Mouse (Mus musculus): Measurements from ENCODE around the gene Pth1r. TPM values are rescaled to one million over a fixed set of nuclear protein-coding genes. Genes with fewer than 3 reads are reported as not detected.
A peak's percentile ranks its signal among the peaks of the same experiment; 100 is the strongest.

Gene Pth1r
- polyA plus RNA-seq, 1 experiment from 2014 or later: 46.3 TPM

GRCm38 (mm10) chr9:110726867-110727266, 20.1 kb downstream of the Pth1r start:
- Histone ChIP-seq H3K4me1 (peaks cover 55% of the 10 kb centered on the region), H3K9me3 (no peaks in the 10 kb centered on the region), H3K4me3 (peak overlapping the region; percentile 38), H3K27me3 (replicated peaks; ENCODE audit: low read depth, poor library complexity, severe bottlenecking) (peaks cover 77% of the 10 kb centered on the region), H3K36me3 (replicated peaks) (peaks cover 70% of the 10 kb centered on the region), H3K27ac (replicated peaks) (no peak overlapping the region)
- WGBS: 8% methylated on average over 33 of the region's 33 CpGs
- no peak for DNase-seq (ENCODE audit: low spot score)

- 10% methylated on average over 9 of the region's 9 CpGs for WGBS
- H3K27ac ChIP-seq (replicated peaks): peak overlapping the region; percentile 75; the same call in 1 of the 2 replicates
- peak; percentile 83 for DNase-seq (ENCODE audit: low spot score)
- H3K9me3 ChIP-seq: no peaks in the 10 kb centered on the region
- H3K27me3 ChIP-seq (replicated peaks; ENCODE audit: low read depth, poor library complexity, severe bottlenecking): peaks cover 66% of the 10 kb centered on the region
- peak overlapping the region; percentile 28; the same call in 1 of the 2 replicates for H3K4me3 ChIP-seq
- H3K36me3 ChIP-seq (replicated peaks): peaks cover 79% of the 10 kb centered on the region
- peaks cover 43% of the 10 kb centered on the region for H3K4me1 ChIP-seq
Observed at GRCm38 (mm10) chr9:110725721-110726135, 21.2 kb downstream of the Pth1r start.

GRCm38 (mm10) chr9:110722060-110722459, 24.9 kb downstream of the Pth1r start:
- Histone ChIP-seq H3K4me3 (no peak overlapping the region), H3K9me3 (no peaks in the 10 kb centered on the region), H3K27ac (replicated peaks) (no peak overlapping the region), H3K4me1 (peaks cover 36% of the 10 kb centered on the region), H3K36me3 (replicated peaks) (peaks cover 53% of the 10 kb centered on the region), H3K27me3 (replicated peaks; ENCODE audit: low read depth, poor library complexity, severe bottlenecking) (peaks cover 30% of the 10 kb centered on the region)
- WGBS: 94% methylated on average over 10 of the region's 10 CpGs
- DNase-seq (ENCODE audit: low spot score): no peak

GRCm38 (mm10) chr9:110719977-110720376, 27.0 kb downstream of the Pth1r start:
- WGBS: 75% methylated on average over 5 of the region's 5 CpGs
- no peak overlapping the region for H3K4me3 ChIP-seq
- DNase-seq (ENCODE audit: low spot score): no peak
- H3K9me3 ChIP-seq: no peaks in the 10 kb centered on the region
- H3K36me3 ChIP-seq (replicated peaks): peaks cover 45% of the 10 kb centered on the region
- H3K4me1 ChIP-seq: peaks cover 15% of the 10 kb centered on the region
- peaks cover 9% of the 10 kb centered on the region for H3K27me3 ChIP-seq (replicated peaks; ENCODE audit: low read depth, poor library complexity, severe bottlenecking)
- H3K27ac ChIP-seq (replicated peaks): peak overlapping the region; percentile 61

GRCm38 (mm10) chr9:110718810-110719209, 28.1 kb downstream of the Pth1r start:
- no peak overlapping the region for H3K27ac ChIP-seq (replicated peaks)

GRCm38 (mm10) chr9:110718071-110718470, 28.9 kb downstream of the Pth1r start:
- H3K4me3 ChIP-seq: no peak overlapping the region
- H3K9me3 ChIP-seq: no peaks in the 10 kb centered on the region
- no peak for DNase-seq (ENCODE audit: low spot score)
- H3K27me3 ChIP-seq (replicated peaks; ENCODE audit: low read depth, poor library complexity, severe bottlenecking): no peaks in the 10 kb centered on the region
- peaks cover 41% of the 10 kb centered on the region for H3K36me3 ChIP-seq (replicated peaks)
- no peak overlapping the region for H3K27ac ChIP-seq (replicated peaks)
- 89% methylated on average over 6 of the region's 6 CpGs for WGBS
- H3K4me1 ChIP-seq: peaks cover 11% of the 10 kb centered on the region

More at GRCm38 (mm10) chr9:110718810-110719209, 28.1 kb downstream of the Pth1r start:
- peaks cover 45% of the 10 kb centered on the region for H3K36me3 ChIP-seq (replicated peaks)
- WGBS: 81% methylated on average over 3 of the region's 3 CpGs
- peaks cover 11% of the 10 kb centered on the region for H3K4me1 ChIP-seq
- H3K27me3 ChIP-seq (replicated peaks; ENCODE audit: low read depth, poor library complexity, severe bottlenecking): no peaks in the 10 kb centered on the region
- no peaks in the 10 kb centered on the region for H3K9me3 ChIP-seq
- no peak overlapping the region for H3K4me3 ChIP-seq
- DNase-seq (ENCODE audit: low spot score): no peak

GRCm38 (mm10) chr9:110716775-110717174, 30.2 kb downstream of the Pth1r start:
- Histone ChIP-seq H3K4me3 (no peak overlapping the region), H3K9me3 (no peaks in the 10 kb centered on the region), H3K27ac (replicated peaks) (no peak overlapping the region), H3K36me3 (replicated peaks) (peaks cover 41% of the 10 kb centered on the region), H3K27me3 (replicated peaks; ENCODE audit: low read depth, poor library complexity, severe bottlenecking) (no peaks in the 10 kb centered on the region), H3K4me1 (peaks cover 11% of the 10 kb centered on the region)
- DNase-seq (ENCODE audit: low spot score): peak; percentile 67
- WGBS: 29% methylated on average over 4 of the region's 4 CpGs

- DNase-seq (ENCODE audit: low spot score): no peak
- Histone ChIP-seq H3K27ac (replicated peaks) (no peak overlapping the region), H3K4me3 (no peak overlapping the region), H3K36me3 (replicated peaks) (peaks cover 46% of the 10 kb centered on the region), H3K27me3 (replicated peaks; ENCODE audit: low read depth, poor library complexity, severe bottlenecking) (no peaks in the 10 kb centered on the region), H3K9me3 (no peaks in the 10 kb centered on the region), H3K4me1 (peaks cover 11% of the 10 kb centered on the region)
- 47% methylated on average over 1 of the region's 1 CpGs for WGBS
Observed at GRCm38 (mm10) chr9:110715426-110715825, 31.5 kb downstream of the Pth1r start.

- H3K27me3 ChIP-seq (replicated peaks; ENCODE audit: low read depth, poor library complexity, severe bottlenecking): no peaks in the 10 kb centered on the region
- peaks cover 8% of the 10 kb centered on the region for H3K4me1 ChIP-seq
- peaks cover 54% of the 10 kb centered on the region for H3K36me3 ChIP-seq (replicated peaks)
- no peak overlapping the region for H3K27ac ChIP-seq (replicated peaks)
- 81% methylated on average over 1 of the region's 1 CpGs for WGBS
- no peaks in the 10 kb centered on the region for H3K9me3 ChIP-seq
- no peak for DNase-seq (ENCODE audit: low spot score)
- no peak overlapping the region for H3K4me3 ChIP-seq
Observed at GRCm38 (mm10) chr9:110713389-110713788, 33.6 kb downstream of the Pth1r start.

GRCm38 (mm10) chr9:110712545-110712944, 34.4 kb downstream of the Pth1r start:
- Histone ChIP-seq H3K27me3 (replicated peaks; ENCODE audit: low read depth, poor library complexity, severe bottlenecking) (no peaks in the 10 kb centered on the region), H3K4me3 (no peak overlapping the region), H3K36me3 (replicated peaks) (peaks cover 61% of the 10 kb centered on the region), H3K9me3 (no peaks in the 10 kb centered on the region), H3K27ac (replicated peaks) (no peak overlapping the region), H3K4me1 (peaks cover 8% of the 10 kb centered on the region)
- WGBS: 89% methylated on average over 4 of the region's 4 CpGs
- DNase-seq (ENCODE audit: low spot score): no peak

- H3K9me3 ChIP-seq: no peaks in the 10 kb centered on the region
- H3K4me3 ChIP-seq: no peak overlapping the region
- WGBS: 89% methylated on average over 6 of the region's 6 CpGs
- no peaks in the 10 kb centered on the region for H3K27me3 ChIP-seq (replicated peaks; ENCODE audit: low read depth, poor library complexity, severe bottlenecking)
- DNase-seq (ENCODE audit: low spot score): no peak
- peaks cover 61% of the 10 kb centered on the region for H3K36me3 ChIP-seq (replicated peaks)
- peaks cover 12% of the 10 kb centered on the region for H3K4me1 ChIP-seq
- no peak overlapping the region for H3K27ac ChIP-seq (replicated peaks)
Observed at GRCm38 (mm10) chr9:110711996-110712395, 34.9 kb downstream of the Pth1r start.

- Histone ChIP-seq H3K27me3 (replicated peaks; ENCODE audit: low read depth, poor library complexity, severe bottlenecking) (no peaks in the 10 kb centered on the region), H3K4me1 (peaks cover 12% of the 10 kb centered on the region), H3K9me3 (no peaks in the 10 kb centered on the region), H3K27ac (replicated peaks) (no peak overlapping the region), H3K4me3 (no peak overlapping the region), H3K36me3 (replicated peaks) (peaks cover 61% of the 10 kb centered on the region)
- WGBS: 86% methylated on average over 1 of the region's 1 CpGs
- DNase-seq (ENCODE audit: low spot score): no peak
Observed at GRCm38 (mm10) chr9:110711532-110711931, 35.4 kb downstream of the Pth1r start.

GRCm38 (mm10) chr9:110709640-110710258, 37.2 kb downstream of the Pth1r start:
- peak; percentile 78 for DNase-seq (ENCODE audit: low spot score)
- H3K4me3 ChIP-seq: 0 out of 2 replicates have a peak overlapping the region, but pooled peaks have one; percentile 8
- peaks cover 12% of the 10 kb centered on the region for H3K4me1 ChIP-seq
- H3K36me3 ChIP-seq (replicated peaks): peaks cover 59% of the 10 kb centered on the region
- no peaks in the 10 kb centered on the region for H3K9me3 ChIP-seq
- no peak overlapping the region for H3K27ac ChIP-seq (replicated peaks)
- H3K27me3 ChIP-seq (replicated peaks; ENCODE audit: low read depth, poor library complexity, severe bottlenecking): no peaks in the 10 kb centered on the region
- WGBS: 42% methylated on average over 5 of the region's 5 CpGs

Data from embryonic facial prominence, embryonic 10.5 days (tissue).